Mouse (Mus musculus): ENCODE measurements around the gene Exph5.

DNA sequence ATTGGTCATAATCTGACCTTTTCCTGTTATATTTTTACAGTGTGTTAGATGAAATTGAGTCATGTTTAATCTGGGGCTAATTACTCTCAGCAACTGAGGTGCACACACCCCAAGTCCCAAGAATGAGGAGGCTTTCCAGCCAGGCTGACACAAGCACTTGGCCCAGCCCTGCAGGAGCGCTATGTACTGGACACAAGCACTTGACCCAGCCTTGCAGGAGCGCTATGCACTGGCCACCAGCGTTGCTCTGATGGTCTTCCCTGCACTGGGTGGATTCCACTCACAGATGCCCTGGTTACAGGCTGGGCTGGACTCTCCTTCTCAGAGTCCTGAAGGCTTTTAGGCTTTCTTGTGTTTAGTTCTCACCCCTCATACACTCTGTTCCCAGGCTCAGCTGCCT is 87.6 kb downstream of the Exph5 start:
- no peak for TF ChIP-seq POLR2A (IDR thresholded peaks at IDR 0.05; ENCODE audit: low read depth, low read length)
- no peak for TF ChIP-seq CTCF (IDR thresholded peaks at IDR 0.05; ENCODE audit: extremely low read depth, insufficient read length, insufficient replicate concordance, low read depth, low read length)
